Mouse (Mus musculus) spleen, postnatal 36 days (tissue): ENCODE data around the gene Gm4792.
A peak's percentile ranks its signal among the peaks of the same experiment; 100 is the strongest.

ENCODE experiments used
- DNase-seq, 2 experiments: peaks; one replicate each; pipeline ENCODE4 v3.0.0; 2022; ENCODE audit warnings: low spot score in 2 of 2, mixed read lengths in 1 of 2

Gm4792 gene

DNA sequence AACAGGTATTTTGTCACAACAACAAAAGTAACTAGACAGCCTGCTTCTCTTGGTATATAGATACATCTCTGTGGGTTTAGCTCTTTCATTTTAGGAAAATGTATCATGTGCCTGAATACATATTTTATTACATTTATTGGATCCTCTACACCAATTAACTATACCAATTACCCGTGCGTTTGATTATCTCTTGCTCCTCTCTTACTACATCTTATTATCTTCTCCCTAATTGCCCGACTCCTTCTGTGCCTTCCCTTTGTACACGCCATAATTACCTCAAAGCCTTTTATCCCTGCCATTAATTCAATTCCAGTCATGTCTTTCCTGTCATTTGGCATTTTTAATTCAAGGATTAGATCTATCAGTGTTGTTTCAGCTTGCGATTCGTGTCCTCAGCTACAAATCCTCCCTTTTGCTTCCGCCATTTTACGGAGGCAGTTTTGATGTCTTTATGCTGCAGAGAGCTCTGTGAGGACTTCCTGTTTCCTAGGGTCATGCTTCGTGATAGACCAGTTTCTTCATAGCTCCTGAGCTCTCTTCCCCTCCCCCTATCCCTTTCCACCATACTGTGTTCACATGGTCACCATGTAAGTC, 5.7 kb upstream of the Gm4792 start:
- no peak for DNase-seq

GRCm38 (mm10) chr10:94299301-94299700, 798 bp upstream of the Gm4792 start:
- no peak for DNase-seq

DNA sequence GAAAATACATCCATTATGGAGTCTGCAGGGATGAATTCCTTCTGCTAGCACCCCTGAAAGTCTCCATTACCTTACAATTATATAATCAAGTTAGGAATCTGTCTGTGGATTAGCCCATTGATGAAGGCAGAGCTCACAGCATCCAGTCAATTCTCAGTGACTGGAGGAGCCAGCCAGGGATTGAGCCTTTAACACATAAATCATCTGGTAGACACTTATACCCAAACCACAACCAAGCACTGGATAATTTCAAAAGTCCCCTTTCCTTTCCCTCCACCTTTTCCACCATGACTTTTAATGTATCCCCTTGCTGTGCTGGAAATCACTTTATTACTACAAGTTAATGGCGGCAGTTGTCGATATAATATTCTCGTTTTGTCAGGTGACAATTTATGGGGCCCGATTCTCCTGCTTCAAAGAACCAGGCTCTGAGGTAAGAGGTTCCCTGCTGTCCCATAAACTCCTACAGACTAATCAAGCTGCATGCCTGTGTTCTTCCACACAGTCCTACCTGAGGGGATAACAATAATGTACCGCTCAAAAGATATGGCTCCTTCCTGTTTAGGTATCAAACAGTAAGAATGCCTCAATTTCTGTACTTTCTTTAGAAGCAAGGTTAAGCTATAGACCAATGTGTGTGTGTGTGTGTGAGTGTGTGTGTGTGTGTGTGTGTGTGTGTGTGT, 2.4 kb downstream of the Gm4792 start:
- no peak for DNase-seq

GRCm38 (mm10) chr10:94294933-94295750, 3.4 kb downstream of the Gm4792 start:
- DNase-seq: no peak

DNA sequence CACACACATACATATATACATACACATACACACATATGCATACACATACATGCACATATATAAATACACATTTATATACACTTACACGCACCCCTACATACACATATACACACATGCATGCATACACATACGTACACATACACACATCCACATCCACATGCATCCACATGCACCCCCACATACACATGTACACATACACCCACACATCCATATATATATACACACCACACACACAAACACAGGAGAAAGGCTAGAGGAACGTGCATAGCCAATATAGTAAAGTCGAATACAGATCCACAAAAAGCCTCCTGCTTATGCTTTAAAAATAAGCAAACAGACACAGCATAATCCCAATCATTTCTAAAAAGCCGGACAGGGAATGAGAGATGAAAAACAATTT, 4.1 kb downstream of the Gm4792 start:
- no peak for DNase-seq

- no peak for DNase-seq
Observed at GRCm38 (mm10) chr10:94282797-94283196, 15.7 kb downstream of the Gm4792 start.

- DNase-seq: no peak
Observed at GRCm38 (mm10) chr10:94282179-94282578, 16.3 kb downstream of the Gm4792 start.

GRCm38 (mm10) chr10:94276511-94276910, 22.0 kb downstream of the Gm4792 start:
- no peak for DNase-seq

DNA sequence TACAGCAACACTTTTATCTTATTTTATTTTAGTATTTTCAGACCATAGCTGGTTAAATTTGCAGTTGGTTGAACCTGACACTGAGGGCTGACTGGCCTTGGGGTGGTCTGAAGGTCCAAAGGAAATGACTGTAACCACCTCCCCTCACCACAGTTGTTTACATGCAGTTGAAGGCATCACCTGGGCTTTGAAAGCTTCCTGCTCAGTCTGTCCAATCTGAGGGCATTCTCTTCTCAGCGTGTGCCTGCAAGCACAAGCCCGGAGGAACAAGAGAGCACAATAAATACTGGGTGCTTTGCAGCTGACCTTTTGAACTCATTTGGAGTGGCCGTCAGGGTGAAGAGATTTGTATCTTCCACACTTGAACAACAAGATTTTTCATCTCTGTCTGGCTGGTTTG, 23.2 kb downstream of the Gm4792 start:
- DNase-seq: no peak

GRCm38 (mm10) chr10:94265656-94266542, 32.6 kb downstream of the Gm4792 start:
- DNase-seq: no peak

DNA sequence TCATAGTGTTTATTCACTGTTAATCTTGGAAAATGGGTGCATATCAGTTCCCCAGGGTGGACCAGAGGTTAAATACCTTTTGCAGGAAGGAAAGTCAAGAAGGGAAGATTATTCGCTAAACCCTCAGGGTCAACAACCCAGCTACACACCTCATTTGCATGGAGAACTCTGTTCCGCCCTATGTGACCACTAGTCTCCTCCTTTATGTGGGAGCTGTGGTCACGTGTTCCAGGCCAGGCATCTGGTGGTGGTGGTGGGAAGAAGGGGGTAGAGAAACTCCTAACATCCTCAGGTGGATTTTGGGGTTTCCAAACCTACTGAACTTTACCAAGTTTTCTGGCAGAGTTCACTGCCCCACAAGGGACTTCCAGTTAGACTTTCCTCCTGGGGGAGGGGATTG, 35.3 kb downstream of the Gm4792 start:
- no peak for DNase-seq

DNA sequence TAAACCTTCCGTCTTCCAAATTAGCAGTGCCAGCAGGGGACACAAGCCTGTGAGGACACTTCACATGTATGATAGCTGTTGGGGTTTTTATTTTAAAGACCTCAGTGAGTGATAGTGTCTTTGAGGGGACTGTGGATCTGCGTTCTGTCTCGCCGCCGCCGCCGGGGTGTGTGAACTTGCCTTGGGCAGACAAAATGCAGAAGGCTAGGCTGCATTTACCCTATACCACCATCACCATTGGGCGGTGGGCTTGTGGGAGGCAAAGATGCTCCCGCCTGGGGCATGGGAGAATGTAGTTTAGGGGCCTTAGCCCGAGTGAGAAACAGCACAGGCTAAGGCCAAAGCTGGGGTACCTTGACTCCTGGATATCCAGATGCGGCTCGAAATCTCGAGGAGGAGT, 35.9 kb downstream of the Gm4792 start:
- no peak for DNase-seq

DNA sequence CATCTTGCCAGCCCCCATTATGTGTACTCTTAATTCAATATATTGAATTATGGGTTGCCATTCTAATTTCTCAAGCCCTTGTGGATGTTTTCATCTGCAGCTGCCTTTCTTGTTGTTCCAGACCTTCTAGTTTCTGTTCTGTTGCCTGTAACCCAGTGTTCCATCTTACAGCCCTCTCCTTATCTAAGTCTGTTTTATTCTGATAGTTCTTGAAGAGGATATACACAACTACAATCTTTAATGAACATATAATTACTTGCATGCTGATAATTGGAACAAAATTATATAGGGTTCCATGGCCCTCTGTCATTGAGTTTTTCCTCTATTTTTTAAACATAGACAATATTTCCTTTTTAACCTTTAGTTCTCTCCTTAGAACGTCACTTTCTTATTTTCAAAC, 38.0 kb downstream of the Gm4792 start:
- no peak for DNase-seq

DNA sequence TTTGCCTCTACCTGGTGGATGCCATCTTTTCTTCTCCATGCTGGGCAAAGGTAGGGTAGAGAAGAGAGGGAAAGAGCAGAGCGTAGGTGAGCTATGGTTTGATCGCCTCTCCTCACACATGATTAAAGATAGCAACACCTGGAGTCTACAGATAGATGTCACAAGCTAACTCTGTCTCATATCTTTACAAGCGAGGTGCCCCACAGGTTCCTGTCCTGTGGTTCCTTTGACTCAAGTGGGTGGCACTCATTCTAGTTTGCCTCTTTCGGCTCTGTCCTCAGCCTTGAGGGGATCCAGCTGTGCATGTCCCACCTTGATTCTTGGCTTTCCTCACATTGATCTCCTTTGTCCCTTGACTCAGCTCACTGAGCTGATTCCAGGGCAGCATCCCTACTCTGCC, 42.0 kb downstream of the Gm4792 start:
- no peak for DNase-seq

DNA sequence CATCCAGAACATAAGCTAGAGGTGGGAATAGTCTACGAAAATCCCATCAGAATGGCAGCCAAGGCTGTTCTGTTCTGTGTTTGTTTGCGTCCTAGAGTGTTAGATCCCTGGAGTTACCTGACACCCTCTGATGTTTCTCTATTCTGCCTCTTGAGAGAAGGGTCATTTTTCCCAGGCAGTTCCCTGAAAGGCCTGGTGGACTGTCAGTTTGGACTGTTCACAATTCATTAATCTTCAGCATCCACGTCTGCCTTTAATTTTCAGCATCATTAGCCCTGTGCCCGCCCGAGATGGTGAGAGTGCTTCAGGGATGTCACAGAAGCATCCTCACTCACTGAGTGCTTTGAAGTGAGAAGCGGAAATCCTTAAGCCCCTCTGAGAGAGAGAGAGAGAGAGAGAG, 42.8 kb downstream of the Gm4792 start:
- no peak for DNase-seq

DNA sequence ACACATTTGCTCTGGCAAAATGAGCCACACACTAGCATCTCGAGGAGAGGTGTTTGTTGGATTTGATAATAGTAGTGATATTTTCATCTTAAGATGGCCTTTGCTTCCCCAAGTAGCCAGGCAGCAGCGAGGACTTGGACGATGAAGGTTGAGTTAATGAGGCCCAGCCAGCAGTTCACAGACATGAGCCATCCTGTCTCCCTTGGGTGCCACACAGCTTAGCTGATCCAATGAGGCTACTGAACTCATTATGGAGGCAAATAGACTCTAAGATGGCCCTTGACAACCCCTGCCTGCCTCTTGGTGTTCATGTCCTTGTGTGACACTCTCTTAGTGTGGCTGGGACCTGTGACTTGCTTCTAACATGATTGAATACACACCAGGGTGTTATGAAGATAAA, 43.7 kb downstream of the Gm4792 start:
- no peak for DNase-seq

DNA sequence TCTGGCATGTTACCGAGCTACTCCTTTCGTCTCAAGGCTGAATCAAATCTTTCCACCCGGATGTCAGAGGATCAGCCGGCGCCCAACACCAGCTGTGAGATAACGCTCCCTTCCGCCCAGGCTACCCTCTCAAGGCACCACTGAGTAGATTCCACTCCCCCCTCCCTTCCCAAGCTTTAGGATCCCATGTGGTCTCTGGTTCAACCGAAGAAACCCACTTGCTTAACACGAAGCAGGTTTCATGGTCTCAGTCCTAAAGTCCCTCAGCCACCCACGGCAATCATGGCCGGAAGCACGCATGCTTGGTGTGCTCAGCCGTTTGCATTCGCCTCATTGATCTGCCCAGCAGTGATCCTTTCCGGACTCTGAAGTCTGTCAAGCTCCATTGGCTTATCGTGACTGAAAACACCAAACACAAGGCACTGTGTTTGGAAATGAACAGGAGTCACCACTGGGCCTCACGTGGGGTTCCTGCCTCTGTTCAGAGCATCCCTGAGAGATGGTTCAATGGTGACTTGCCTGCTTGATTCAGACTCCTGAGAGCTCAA, 45.2 kb downstream of the Gm4792 start:
- no peak for DNase-seq

- peak; percentile 26 to 30 for DNase-seq
Observed at GRCm38 (mm10) chr10:94249575-94250456, 48.7 kb downstream of the Gm4792 start.

GRCm38 (mm10) chr10:94247748-94248349, 50.7 kb downstream of the Gm4792 start:
- no peak for DNase-seq
